Mouse (Mus musculus): ENCODE measurements at regions not wholly inside any gene's neighbourhood (a gene's known extent, or its start where the extent isn't known, plus 50 kb on each side); places are given as distances from the start of the nearest gene placed in this dataset.

DNA sequence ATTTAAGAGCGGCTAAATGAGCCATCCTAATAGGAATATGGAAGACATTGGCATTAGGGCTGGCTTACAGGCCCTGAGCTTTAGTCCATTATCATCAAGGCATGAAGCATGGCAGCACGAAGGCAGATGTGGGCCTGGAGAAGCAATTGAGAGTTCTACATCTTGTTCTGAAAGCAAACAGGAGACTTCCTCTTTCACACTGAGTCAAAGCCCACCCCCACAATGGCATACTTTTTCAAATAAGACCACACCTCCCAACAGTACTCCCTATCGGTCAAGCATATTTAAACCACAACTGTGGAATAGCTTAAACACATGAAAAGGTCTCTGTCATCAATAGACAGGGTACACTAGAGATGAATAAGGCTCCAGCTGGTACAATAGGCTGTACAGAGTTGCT is 381.5 kb upstream of the Rag2 start:
- Histone ChIP-seq H3K27ac (replicated peaks; ENCODE audit: low read depth, low read length) (no peak overlapping the region), H3K27me3 (replicated peaks; ENCODE audit: control insufficient read depth, insufficient read depth, low read length) (no peaks in the 10 kb centered on the region), H3K9ac (ENCODE audit: low read depth, low read length) (no peak overlapping the region), H3K9me3 (ENCODE audit: control insufficient read depth, low read length) (no peaks in the 10 kb centered on the region), H3K4me1 (ENCODE audit: control insufficient read depth, insufficient read depth, low read length) (no peaks in the 10 kb centered on the region), H3K4me3 (ENCODE audit: low read depth, low read length) (no peak overlapping the region), H3K36me3 (ENCODE audit: control insufficient read depth, insufficient read depth, low read length) (no peaks in the 10 kb centered on the region), H3K4me2 (ENCODE audit: low read depth, low read length) (no peak overlapping the region)
- ATAC-seq (ENCODE audit: low read depth) (no peak), DNase-seq (ENCODE audit: low spot score) (no peak)
- WGBS: 92% methylated on average over 3 of the region's 3 CpGs

- Histone ChIP-seq H3K36me3 (ENCODE audit: control insufficient read depth, insufficient read depth, low read length) (no peaks in the 10 kb centered on the region), H3K27me3 (replicated peaks; ENCODE audit: control insufficient read depth, insufficient read depth, low read length) (no peaks in the 10 kb centered on the region), H3K9me3 (ENCODE audit: control insufficient read depth, low read length) (no peaks in the 10 kb centered on the region), H3K4me1 (ENCODE audit: control insufficient read depth, insufficient read depth, low read length) (no peaks in the 10 kb centered on the region), H3K4me3 (ENCODE audit: low read depth, low read length) (no peak overlapping the region), H3K9ac (ENCODE audit: low read depth, low read length) (no peak overlapping the region), H3K4me2 (ENCODE audit: low read depth, low read length) (no peak overlapping the region), H3K27ac (replicated peaks; ENCODE audit: low read depth, low read length) (no peak overlapping the region)
- 35% methylated on average over 2 of the region's 2 CpGs for WGBS
- peak; percentile 45 for DNase-seq (ENCODE audit: low spot score)
- ATAC-seq (ENCODE audit: low read depth): 0 out of 2 replicates have a peak, but pooled peaks have one; percentile 44
Observed at GRCm38 (mm10) chr2:101247133-101247532, 377.4 kb upstream of the Rag2 start.

- DNase-seq (ENCODE audit: low spot score) (no peak), ATAC-seq (ENCODE audit: low read depth) (no peak)
- Histone ChIP-seq H3K4me1 (ENCODE audit: control insufficient read depth, insufficient read depth, low read length) (no peaks in the 10 kb centered on the region), H3K27me3 (replicated peaks; ENCODE audit: control insufficient read depth, insufficient read depth, low read length) (no peaks in the 10 kb centered on the region), H3K9ac (ENCODE audit: low read depth, low read length) (no peak overlapping the region), H3K27ac (replicated peaks; ENCODE audit: low read depth, low read length) (no peak overlapping the region), H3K4me3 (ENCODE audit: low read depth, low read length) (no peak overlapping the region), H3K4me2 (ENCODE audit: low read depth, low read length) (no peak overlapping the region), H3K36me3 (ENCODE audit: control insufficient read depth, insufficient read depth, low read length) (no peaks in the 10 kb centered on the region), H3K9me3 (ENCODE audit: control insufficient read depth, low read length) (no peaks in the 10 kb centered on the region)
- 80% methylated on average over 3 of the region's 3 CpGs for WGBS
Observed at GRCm38 (mm10) chr2:101252228-101252627, 372.3 kb upstream of the Rag2 start.

DNA sequence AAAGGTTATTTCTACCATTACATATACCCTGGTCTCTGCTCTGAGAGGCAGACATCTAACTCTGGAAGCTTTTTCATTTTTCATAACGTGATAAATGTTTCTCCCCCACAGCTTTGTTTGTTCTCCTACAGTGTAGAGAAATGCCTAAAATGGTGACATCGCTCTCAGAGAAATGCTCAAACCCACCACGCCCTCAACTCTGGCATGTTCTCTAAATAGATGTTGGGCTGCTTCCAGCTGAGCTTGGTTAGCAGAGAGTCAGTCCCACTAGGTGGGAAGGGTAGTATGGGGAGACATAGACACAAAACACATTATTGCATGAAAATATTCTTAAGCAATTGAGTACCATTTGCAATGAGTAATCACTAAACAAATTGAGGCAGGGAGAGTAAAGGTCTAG is 368.1 kb upstream of the Rag2 start:
- Histone ChIP-seq H3K36me3 (ENCODE audit: control insufficient read depth, insufficient read depth, low read length) (no peaks in the 10 kb centered on the region), H3K4me2 (ENCODE audit: low read depth, low read length) (no peak overlapping the region), H3K4me1 (ENCODE audit: control insufficient read depth, insufficient read depth, low read length) (no peaks in the 10 kb centered on the region), H3K9ac (ENCODE audit: low read depth, low read length) (no peak overlapping the region), H3K4me3 (ENCODE audit: low read depth, low read length) (no peak overlapping the region), H3K27ac (replicated peaks; ENCODE audit: low read depth, low read length) (no peak overlapping the region), H3K27me3 (replicated peaks; ENCODE audit: control insufficient read depth, insufficient read depth, low read length) (no peaks in the 10 kb centered on the region), H3K9me3 (ENCODE audit: control insufficient read depth, low read length) (no peaks in the 10 kb centered on the region)
- ATAC-seq (ENCODE audit: low read depth) (no peak), DNase-seq (ENCODE audit: low spot score) (peak; percentile 11)
- WGBS: 56% methylated on average over 3 of the region's 3 CpGs

DNA sequence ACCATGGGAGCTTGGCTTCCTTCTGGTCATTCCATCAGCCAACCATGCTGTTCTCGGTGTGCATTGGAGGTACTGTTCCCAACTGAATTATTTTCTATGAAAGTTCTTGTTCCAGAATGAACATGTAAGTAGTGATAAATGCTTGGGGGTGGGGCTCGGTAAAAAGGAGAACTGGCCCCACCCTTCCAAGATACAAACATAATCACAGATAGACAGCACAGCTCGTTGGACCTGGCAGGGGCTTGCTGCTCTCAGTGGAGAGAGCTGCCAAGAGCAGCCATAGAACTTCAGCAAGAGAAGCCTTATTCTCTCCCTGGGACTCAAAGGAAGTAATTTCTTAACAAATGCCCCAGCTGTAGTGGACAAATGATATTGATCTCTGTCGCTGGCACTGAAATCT is 360.6 kb upstream of the Rag2 start:
- Histone ChIP-seq H3K9ac (ENCODE audit: low read depth, low read length) (no peak overlapping the region), H3K27me3 (replicated peaks; ENCODE audit: control insufficient read depth, insufficient read depth, low read length) (no peaks in the 10 kb centered on the region), H3K36me3 (ENCODE audit: control insufficient read depth, insufficient read depth, low read length) (no peaks in the 10 kb centered on the region), H3K4me3 (ENCODE audit: low read depth, low read length) (no peak overlapping the region), H3K4me1 (ENCODE audit: control insufficient read depth, insufficient read depth, low read length) (no peaks in the 10 kb centered on the region), H3K27ac (replicated peaks; ENCODE audit: low read depth, low read length) (no peak overlapping the region), H3K4me2 (ENCODE audit: low read depth, low read length) (no peak overlapping the region), H3K9me3 (ENCODE audit: control insufficient read depth, low read length) (no peaks in the 10 kb centered on the region)
- DNase-seq (ENCODE audit: low spot score) (no peak), ATAC-seq (ENCODE audit: low read depth) (no peak)
- 78% methylated on average over 4 of the region's 4 CpGs for WGBS

DNA sequence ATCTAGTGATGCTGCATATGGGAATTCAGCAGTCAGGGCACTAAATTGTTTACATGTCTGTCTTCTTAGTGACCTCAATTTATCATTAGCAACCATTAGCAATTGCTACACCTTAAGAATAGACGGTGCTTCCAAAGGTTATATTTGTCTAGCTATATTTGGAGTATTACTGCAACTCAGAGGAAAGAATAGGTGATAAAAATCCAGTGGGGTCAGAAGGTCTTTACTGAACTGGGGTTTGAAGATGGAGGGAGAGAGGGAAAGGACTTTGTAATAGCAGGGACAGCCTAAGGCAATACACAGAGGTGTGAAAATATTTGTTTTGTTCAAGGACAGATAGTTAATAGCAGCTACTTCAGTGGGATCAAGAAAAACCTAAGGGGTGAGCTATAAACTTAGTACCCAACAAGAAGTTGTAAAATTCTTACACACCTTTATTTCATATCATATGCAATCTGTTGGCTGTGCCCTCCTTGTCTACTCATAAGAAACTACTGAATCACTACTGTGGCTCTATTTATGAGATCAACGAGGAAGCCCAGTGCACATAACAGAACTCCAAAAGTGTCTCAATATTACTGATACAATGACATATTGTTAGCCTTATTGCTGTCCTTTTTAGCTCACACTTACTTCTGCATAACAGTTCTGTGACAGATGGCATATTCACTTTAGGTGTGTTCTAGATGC is 357.7 kb upstream of the Rag2 start:
- DNase-seq (ENCODE audit: low spot score) (no peak), ATAC-seq (ENCODE audit: low read depth) (no peak)
- Histone ChIP-seq H3K27ac (replicated peaks; ENCODE audit: low read depth, low read length) (no peak overlapping the region), H3K4me1 (ENCODE audit: control insufficient read depth, insufficient read depth, low read length) (no peaks in the 10 kb centered on the region), H3K4me3 (ENCODE audit: low read depth, low read length) (no peak overlapping the region), H3K36me3 (ENCODE audit: control insufficient read depth, insufficient read depth, low read length) (no peaks in the 10 kb centered on the region), H3K27me3 (replicated peaks; ENCODE audit: control insufficient read depth, insufficient read depth, low read length) (no peaks in the 10 kb centered on the region), H3K9ac (ENCODE audit: low read depth, low read length) (no peak overlapping the region), H3K9me3 (ENCODE audit: control insufficient read depth, low read length) (no peaks in the 10 kb centered on the region), H3K4me2 (ENCODE audit: low read depth, low read length) (no peak overlapping the region)
- WGBS: 78% methylated on average over 2 of the region's 2 CpGs

DNA sequence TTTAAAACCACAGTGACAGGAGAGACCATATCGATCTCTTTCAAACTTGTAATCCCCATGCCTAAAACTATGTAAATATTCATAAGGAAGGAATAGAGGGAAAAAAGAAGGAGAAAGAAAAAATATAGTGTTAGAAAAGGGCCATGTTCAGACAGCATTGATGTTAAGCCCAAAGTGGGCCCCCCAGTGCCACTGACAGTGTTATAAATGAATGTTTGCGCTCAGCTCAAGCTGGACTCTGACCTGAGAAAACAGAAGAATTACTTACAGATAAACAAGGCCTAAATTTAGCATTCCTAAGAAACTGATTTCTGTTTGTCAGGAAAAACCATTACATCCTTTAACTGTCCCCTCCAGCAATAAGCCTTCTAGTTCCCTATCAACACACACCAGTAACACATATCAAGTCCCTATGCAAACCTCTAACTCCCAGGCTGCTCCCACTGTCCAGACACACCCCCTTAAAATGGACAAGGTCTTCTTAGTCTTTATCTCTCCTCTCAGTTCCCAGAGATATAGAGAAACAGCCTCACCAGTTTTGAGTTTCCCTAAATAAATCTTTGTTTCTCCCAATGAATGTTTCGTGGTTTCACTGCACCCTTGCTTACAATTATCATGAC is 350.4 kb upstream of the Rag2 start:
- Histone ChIP-seq H3K4me2 (ENCODE audit: low read depth, low read length) (no peak overlapping the region), H3K4me1 (ENCODE audit: control insufficient read depth, insufficient read depth, low read length) (no peaks in the 10 kb centered on the region), H3K27ac (replicated peaks; ENCODE audit: low read depth, low read length) (no peak overlapping the region), H3K9me3 (ENCODE audit: control insufficient read depth, low read length) (no peaks in the 10 kb centered on the region), H3K27me3 (replicated peaks; ENCODE audit: control insufficient read depth, insufficient read depth, low read length) (no peaks in the 10 kb centered on the region), H3K9ac (ENCODE audit: low read depth, low read length) (no peak overlapping the region), H3K36me3 (ENCODE audit: control insufficient read depth, insufficient read depth, low read length) (no peaks in the 10 kb centered on the region), H3K4me3 (ENCODE audit: low read depth, low read length) (no peak overlapping the region)
- 75% methylated on average over 3 of the region's 3 CpGs for WGBS
- ATAC-seq (ENCODE audit: low read depth): no peak
- DNase-seq (ENCODE audit: low spot score): no peak

DNA sequence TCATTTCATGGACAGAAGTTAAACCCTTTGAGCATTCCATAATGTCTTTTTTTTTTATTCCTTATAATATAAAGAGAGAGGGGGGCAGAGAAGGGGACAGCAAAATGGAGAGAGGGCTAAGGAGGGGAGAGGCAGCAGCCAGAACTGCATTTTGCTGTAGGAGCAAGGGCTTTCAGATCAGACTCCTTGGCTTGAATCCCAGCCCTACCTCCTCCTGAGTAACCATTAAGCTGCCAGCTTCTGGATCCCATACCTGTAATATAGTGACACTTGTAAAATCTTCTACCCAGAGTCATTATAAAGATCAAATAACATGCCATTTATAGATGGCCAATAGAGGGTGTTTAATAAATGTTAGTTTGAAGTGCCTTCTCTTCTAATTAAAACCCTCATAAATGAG is 339.6 kb upstream of the Rag2 start:
- H3K9ac ChIP-seq (ENCODE audit: low read depth, low read length): no peak overlapping the region
- no peak overlapping the region for H3K4me2 ChIP-seq (ENCODE audit: low read depth, low read length)
- no peak overlapping the region for H3K27ac ChIP-seq (replicated peaks; ENCODE audit: low read depth, low read length)
- no peaks in the 10 kb centered on the region for H3K36me3 ChIP-seq (ENCODE audit: control insufficient read depth, insufficient read depth, low read length)
- ATAC-seq (ENCODE audit: low read depth): no peak
- H3K4me1 ChIP-seq (ENCODE audit: control insufficient read depth, insufficient read depth, low read length): no peaks in the 10 kb centered on the region
- no peak overlapping the region for H3K4me3 ChIP-seq (ENCODE audit: low read depth, low read length)
- no peak for DNase-seq (ENCODE audit: low spot score)
- H3K9me3 ChIP-seq (ENCODE audit: control insufficient read depth, low read length): no peaks in the 10 kb centered on the region
- no peaks in the 10 kb centered on the region for H3K27me3 ChIP-seq (replicated peaks; ENCODE audit: control insufficient read depth, insufficient read depth, low read length)

DNA sequence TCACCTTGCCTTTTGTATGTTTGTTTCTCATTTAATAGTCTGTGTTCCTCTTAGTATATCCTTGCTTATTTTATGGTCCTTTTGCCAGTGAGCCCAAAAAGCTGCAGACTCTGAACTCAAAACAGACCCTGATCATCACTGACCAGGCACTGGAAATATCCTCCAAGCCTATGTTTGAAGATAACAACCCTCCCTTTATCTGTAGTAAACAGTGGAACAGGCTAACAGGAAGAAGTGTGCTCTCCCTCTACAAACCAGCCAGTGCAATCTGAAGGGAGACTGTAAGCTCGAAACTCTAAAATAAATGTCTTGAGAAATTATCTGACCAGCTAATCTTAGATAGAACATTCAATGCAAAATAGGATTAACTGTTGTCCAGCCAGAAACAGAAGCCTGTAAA is 336.4 kb upstream of the Rag2 start:
- no peaks in the 10 kb centered on the region for H3K4me1 ChIP-seq (ENCODE audit: control insufficient read depth, insufficient read depth, low read length)
- H3K9ac ChIP-seq (ENCODE audit: low read depth, low read length): no peak overlapping the region
- H3K27ac ChIP-seq (replicated peaks; ENCODE audit: low read depth, low read length): no peak overlapping the region
- DNase-seq (ENCODE audit: low spot score) (no peak), ATAC-seq (ENCODE audit: low read depth) (no peak)
- H3K36me3 ChIP-seq (ENCODE audit: control insufficient read depth, insufficient read depth, low read length): no peaks in the 10 kb centered on the region
- H3K4me3 ChIP-seq (ENCODE audit: low read depth, low read length): no peak overlapping the region
- no peaks in the 10 kb centered on the region for H3K27me3 ChIP-seq (replicated peaks; ENCODE audit: control insufficient read depth, insufficient read depth, low read length)
- no peak overlapping the region for H3K4me2 ChIP-seq (ENCODE audit: low read depth, low read length)
- no peaks in the 10 kb centered on the region for H3K9me3 ChIP-seq (ENCODE audit: control insufficient read depth, low read length)
- WGBS: 83% methylated on average over 1 of the region's 1 CpGs
